Mouse (Mus musculus) adipocyte (in vitro differentiated cells): ENCODE data around the gene Ube2a.
"Not testable (repeated sequence)": the region's sequence is repeated elsewhere in the genome, so short reads cannot be mapped to it uniquely, and the experiment has no call there.

ENCODE experiments used
- DNase-seq: peaks from one replicate; pipeline ENCODE4 v3.0.0-alpha.2; 2016; ENCODE audit warnings: low spot score

Ube2a gene

GRCm38 (mm10) chrX:36873765-36874164 is at the start of gene Ube2a, which contains the start of gene C330007P06Rik:
TSS of gene Ube2a (plus strand) at chrX:36873900.
TSS of gene C330007P06Rik (minus strand) at chrX:36874111.
- DNase-seq = no peak

- DNase-seq = peak; percentile 53
Observed at GRCm38 (mm10) chrX:36823932-36824711, 49.6 kb upstream of the Ube2a start.

DNA sequence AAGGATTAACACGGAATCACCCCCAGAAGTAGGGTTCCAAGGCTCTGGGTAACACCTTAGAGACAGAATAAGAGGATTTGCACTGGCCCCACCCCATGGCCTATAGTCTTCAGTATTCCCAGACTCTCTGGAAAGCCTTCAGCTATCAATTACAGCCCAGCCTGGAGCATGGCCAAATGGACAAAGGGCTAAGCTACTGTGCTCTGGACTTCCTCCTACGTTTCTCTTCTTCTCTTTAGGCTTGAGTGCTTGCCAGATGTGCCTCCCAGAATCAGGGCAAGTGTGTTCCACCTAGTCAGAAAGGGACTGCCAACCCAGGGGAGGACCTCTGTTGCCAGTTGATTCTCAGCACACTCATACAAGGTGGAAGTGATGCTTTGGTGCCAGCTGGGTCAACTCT is 48.7 kb upstream of the Ube2a start:
- peak; percentile 95 for DNase-seq

DNA sequence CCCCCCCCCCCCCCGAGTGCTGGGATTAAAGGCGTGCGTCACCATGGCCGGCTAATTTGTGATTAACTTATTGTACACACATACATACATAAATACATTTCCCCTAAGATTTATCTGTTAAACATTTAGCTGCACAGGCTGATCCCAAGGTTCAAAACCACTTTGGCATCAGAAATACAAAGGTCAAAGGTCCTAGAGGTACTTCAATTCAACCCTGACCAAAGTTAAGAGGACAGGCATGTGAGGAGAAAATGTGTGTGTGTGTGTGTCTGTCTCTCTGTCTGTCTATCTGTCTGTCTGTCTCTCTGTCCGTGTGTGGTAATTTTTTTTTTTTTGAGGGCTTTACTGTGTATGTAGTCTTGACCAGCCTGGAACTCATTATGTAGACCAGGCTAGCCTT is 46.8 kb upstream of the Ube2a start:
- no peak for DNase-seq

GRCm38 (mm10) chrX:36830271-36830670 is 43.4 kb upstream of the Ube2a start:
- peak; percentile 87 for DNase-seq

DNA sequence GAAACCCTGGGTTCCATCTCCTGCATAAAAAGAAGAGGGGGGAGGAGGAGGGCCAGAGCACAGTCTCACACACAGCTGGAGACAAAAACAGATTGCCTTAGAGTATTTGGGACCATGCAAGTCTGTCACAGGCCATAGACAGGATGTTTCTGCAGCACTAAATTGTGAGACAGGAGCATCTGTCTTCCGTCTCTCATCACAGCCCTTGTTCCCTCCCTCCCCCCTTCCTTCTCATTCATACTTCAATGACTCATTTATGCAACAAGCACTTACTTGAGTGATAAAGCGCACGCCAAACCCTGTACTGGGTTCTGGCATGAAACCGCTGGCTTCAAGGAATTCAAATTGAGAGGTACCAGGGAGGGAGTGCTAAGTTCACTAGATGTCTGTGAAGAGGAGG is 42.1 kb upstream of the Ube2a start:
- peak; percentile 13 for DNase-seq

DNA sequence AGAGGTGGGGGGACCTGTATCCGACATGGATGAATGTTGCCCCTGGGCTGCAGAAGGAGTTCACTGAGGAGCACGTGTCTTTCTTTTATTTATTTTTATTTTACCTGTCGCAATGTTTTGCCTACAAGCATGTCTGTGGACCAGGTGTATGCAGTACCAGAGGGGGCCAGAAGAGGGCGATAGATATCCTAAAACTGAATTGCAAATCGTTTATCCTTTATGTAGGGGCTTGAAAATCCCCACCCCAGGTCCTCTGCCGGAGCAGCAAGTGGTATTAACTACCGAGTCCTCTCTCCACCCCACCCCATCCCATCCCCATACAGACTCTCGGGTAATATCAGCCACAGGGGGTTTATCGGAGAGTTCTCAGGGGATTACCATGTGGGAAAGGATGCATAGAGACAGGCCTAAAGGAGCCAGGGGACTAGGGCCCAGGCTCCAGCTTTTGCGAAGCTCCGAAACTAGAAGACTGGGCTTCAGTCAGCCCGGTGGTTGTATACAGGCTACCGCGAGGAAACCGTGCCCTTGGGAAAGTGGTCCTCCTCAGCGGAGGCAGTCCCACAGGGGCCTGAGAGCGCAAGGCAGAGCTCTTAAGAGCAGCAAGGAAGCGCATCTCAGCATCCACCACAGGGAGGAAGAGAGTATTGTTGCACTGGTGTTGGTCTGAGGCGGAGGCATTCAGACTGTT is 40.2 kb upstream of the Ube2a start:
- DNase-seq = peak; percentile 48

DNA sequence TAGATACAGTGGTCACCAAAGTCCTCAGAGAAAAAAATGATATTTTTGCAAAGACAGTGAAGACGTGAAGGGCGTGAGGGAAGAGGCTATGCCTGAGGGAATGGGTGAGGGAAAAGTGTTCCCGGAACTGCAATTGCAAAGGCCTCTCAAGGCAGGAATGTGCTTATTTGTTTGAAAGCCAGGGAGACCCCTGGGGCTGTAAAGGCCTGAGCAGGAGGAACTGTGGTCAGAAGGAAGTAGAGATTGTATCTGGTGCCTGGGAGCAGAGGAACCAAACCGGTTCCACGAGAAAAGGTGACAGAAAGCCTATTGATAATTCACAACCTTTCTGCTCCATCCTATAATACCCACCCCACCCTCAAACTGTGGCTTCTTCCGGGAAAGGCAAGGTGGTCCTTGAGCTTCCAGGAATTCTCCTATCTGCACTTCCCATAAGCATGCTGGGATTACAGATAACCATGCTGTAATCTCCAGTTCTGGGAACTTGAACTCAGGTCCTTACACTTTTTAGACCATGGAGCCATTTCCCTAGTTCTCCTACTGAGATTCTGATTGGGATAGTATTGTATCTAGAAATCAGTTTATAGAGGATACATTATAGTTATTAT is 36.5 kb upstream of the Ube2a start:
- no peak for DNase-seq

DNA sequence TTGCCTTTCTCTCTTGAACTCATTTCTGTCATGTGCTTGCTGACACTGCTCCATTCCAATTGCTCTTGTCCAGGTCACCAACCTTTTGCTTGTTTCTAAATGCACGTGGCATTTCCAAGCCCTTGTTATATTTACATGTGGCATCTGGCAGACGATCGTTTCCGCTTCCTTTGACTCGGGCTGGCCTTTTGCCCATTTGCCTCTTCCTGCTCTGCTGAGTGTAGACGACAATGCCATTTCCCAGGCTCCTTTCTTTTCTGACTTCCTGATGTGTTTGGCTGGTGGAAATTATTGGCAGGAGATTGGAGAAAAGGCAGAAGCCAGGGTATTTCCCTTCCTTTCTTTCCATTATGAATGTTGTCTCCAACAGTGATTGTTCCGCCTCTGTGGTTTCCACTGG is 34.3 kb upstream of the Ube2a start:
- peak; percentile 55 for DNase-seq

DNA sequence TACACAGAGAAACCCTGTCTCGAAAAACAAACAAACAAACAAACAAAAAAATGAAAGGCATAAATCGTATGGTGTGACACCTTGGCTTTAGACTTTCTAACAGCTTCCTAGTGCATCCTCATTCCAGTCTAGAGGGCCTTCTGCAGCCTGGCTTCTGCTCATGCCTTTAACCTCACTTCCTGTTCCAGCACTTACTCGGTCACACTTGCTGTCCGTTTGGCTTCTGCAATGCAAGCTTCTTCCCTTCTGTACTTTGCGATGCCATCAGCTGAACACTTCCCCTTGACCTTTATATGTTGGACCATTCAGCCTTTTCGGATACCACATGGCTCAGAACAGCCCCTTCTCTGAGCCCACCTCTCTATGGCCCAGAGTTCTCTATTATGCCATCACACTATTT is 32.0 kb upstream of the Ube2a start:
- DNase-seq = no peak

- DNase-seq = no peak
Observed at GRCm38 (mm10) chrX:36843346-36843990, 30.2 kb upstream of the Ube2a start.

DNA sequence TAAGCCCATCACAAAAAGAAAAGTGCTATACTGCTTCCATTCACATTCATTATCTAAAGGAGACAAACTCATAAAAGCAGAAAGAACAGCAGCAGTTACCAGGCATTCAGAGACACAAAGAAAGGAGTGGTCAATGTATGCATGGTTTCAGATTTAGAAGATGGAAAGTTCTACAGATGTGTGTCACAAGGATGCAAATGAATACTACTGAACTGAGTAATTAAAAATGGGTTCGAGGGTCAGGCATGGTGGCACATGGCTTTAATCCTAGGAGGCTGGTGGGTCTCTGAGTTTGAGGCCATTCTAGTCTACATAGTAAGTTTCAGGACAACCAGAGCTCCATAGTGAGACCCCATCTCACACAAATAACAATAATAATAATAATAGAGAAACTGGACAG is 26.5 kb upstream of the Ube2a start:
- DNase-seq = no peak

GRCm38 (mm10) chrX:36852631-36853030 is 21.1 kb upstream of the Ube2a start:
- no peak for DNase-seq

GRCm38 (mm10) chrX:36863766-36864608 is 9.7 kb upstream of the Ube2a start:
- peak; percentile 89 for DNase-seq

GRCm38 (mm10) chrX:36864609-36865328 is 8.9 kb upstream of the Ube2a start:
- peak; percentile 14 for DNase-seq

GRCm38 (mm10) chrX:36870372-36870771 is 3.3 kb upstream of the Ube2a start:
- DNase-seq = no peak

DNA sequence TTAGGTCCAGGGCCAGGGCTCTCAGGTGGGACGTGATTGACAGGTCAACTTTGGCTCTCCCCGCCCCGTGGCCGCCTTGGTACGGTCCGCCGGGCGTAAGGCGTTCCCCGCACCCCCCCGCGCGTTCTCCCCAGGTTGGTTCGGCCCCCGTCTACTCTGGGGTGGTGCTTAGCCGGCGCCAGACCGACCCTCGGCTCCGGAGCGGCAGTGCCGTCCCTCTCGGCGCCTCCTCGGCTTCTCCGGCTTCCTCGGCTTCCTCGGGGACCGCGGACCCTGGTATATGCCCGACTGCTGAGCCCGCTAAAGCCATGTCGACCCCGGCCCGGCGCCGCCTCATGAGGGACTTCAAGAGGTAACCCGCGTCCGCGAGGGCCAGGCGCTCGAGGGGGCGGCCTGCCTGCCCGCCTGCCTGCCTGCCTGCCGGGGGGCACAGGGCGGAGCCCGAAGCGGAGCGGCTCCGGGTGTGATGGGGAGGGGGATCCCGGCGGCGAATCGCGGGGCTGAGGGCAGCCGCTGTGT is 537 bp downstream of the Ube2a start:
- DNase-seq = peak; percentile 83

DNA sequence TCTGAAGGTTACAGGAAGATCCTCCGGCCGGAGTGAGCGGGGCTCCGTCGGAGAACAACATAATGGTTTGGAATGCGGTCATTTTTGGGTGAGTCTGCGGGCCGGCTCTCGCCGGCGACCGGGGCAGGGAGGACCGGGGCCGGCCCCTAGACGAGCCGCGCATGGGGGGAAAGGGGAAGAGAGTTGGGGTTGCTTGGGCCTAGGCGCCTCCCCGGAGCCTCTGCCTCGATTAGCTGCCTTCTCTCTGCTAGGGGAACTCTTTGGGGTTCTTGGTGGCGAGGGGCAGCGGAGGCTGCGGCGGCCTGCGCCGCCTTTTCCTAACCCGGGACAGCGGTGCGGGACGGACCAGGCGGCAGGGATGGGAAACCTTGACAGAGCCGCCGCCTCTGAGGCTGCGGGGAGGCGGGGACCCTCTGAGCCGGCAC is 1.0 kb downstream of the Ube2a start:
- peak; percentile 13 for DNase-seq

DNA sequence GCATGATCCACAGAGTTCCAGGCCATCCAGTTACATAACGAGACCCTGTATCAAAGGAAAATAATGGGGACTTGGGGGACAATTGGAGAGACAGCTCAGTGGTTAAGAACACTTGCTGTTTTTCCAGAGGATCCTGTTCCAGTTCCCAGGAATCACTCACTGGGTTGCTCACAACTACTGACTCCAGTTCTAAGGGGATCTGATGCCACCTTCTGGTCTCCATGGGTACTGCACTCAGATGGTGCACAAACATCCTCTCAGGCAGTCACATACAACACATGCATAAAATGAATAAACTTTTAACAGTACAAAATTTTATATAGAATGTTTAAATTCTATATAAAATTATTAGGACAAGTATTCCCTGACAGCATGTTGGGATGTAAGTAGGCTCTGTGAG is 11.0 kb downstream of the Ube2a start:
- no peak for DNase-seq

DNA sequence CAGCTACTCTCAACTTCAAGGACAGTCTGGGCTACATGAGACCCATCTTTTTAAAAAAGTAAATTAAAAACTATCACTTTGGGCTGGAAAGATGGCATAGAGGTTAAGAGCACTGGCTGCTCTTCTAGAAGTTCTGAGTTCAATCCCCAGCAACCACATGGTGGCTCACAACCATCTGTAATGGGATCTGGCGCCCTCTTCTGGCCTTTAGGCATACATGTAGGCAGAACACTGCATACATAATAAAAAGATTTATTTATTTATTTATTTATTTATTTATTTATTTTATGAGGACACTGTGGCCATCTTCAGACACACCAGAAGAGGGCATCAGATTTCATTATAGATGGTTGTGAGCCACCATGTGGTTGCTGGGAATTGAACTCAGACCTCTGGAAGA is 25.2 kb downstream of the Ube2a start:
- DNase-seq = not testable (repeated sequence)

GRCm38 (mm10) chrX:36901655-36902054 is 28.0 kb downstream of the Ube2a start:
- no peak for DNase-seq
